Mouse (Mus musculus): ENCODE data around the gene Phactr1.

Gene Phactr1

DNA sequence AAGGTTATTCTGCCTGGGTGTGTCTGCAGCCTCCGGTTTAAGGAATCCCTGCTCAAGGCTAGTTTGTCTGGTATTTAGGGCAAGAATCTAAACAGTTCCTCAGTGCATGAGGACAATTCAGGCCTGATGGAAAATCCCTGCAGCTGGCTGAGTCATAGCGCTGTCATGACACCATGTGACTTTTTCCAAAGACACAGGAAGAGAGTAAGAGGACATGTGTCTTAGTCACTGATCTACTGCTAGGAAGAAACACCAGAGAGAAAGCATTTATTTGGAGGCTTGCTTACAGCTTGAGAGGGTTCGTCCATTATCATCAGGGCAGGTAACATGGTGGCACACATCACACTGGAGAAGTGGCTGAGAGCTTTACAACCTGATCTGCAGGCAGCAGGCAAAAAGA is 352.0 kb downstream of the Phactr1 start:
- no peak for DNase-seq (ENCODE audit: low spot score)

DNA sequence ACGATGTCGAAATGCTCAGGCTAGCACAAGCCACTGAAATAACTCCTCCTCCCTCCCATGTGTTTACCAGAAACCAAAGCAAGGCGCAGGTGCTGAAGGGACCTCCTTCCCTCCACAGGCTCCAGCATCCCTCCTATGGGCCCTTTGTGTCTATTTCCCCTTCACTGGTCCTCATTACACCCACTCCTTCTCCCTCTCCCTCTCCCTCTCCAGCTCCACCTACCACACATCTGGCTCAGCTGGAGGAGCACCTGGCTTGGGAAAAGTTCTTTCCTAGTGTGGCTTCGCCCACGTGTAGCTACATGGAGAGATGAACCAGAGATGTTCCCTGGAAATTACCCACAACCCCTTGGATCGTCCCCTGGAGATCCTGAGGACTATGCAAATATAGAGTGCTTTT is 356.1 kb downstream of the Phactr1 start:
- no peak for DNase-seq (ENCODE audit: low spot score)

GRCm38 (mm10) chr13:43042766-43043165 is 362.3 kb downstream of the Phactr1 start:
- DNase-seq (ENCODE audit: low spot score) = no peak

GRCm38 (mm10) chr13:43048553-43048952 is 368.1 kb downstream of the Phactr1 start:
- DNase-seq (ENCODE audit: low spot score) = no peak

- DNase-seq (ENCODE audit: low spot score) = no peak
Observed at GRCm38 (mm10) chr13:43053201-43053600, 372.8 kb downstream of the Phactr1 start.

DNA sequence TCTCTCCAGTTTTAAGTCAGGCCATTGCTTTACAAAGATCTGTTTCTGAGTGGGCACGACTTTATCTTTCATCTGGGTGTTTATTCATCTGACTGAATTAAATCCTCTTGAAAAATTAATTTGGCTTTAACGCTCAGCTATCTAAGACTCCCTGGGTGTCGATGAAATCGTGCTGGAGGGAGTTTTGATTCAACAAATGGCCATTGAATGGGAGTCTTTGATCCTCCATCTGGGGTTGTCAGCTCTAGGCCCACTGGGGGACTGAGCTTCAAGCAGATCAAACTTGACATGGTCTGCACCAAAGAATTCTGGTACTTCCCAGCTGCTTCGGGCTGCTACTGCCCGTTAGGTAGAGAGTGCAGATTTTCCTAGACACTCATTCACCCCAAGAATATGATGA is 374.7 kb downstream of the Phactr1 start:
- DNase-seq (ENCODE audit: low spot score) = no peak

DNA sequence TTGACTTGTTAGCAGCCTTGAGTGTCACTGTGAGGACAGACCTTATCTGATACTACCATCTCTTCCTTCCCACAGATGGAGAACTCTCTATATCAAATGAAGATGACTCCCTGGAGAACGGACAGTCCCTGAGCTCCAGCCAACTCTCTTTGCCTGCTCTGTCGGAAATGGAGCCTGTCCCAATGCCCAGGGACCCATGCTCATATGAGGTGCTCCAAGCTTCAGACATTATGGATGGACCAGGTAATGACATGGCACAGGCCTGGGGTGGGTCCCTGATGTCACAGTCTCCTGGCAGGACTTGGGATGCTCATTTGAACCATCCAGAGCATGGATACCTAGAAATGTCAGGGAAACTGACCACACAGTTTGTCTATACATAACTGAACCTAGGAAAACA is 376.7 kb downstream of the Phactr1 start:
- no peak for DNase-seq (ENCODE audit: low spot score)

GRCm38 (mm10) chr13:43063355-43063754 is 382.9 kb downstream of the Phactr1 start:
- DNase-seq (ENCODE audit: low spot score) = no peak

DNA sequence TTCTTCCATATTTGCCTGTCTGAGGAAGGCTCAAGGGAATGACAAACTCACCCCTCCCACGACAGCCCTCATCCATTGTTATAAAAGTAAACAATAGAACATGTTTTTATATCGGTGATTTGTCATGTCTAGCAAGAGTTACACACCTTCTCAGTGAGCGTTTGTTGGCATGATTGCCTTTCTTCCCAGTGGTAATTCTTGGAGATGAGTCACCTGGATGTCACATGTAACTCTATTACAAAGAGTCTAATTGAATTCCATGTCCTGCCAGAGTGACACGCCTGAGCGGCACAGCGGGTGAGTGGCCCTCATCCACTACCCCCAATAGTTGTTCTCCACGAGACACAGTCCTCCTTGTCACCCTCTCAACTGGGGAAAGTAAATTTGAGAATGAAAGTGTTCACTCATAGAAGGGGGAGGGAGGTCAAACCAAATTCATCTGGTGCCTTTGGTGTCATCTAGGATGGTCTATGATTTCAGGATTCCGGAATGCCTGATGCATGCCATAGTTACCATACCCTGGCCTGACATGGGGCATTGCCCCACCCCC is 388.4 kb downstream of the Phactr1 start:
- DNase-seq (ENCODE audit: low spot score) = no peak

GRCm38 (mm10) chr13:43070496-43070895 is 390.1 kb downstream of the Phactr1 start:
- no peak for DNase-seq (ENCODE audit: low spot score)

DNA sequence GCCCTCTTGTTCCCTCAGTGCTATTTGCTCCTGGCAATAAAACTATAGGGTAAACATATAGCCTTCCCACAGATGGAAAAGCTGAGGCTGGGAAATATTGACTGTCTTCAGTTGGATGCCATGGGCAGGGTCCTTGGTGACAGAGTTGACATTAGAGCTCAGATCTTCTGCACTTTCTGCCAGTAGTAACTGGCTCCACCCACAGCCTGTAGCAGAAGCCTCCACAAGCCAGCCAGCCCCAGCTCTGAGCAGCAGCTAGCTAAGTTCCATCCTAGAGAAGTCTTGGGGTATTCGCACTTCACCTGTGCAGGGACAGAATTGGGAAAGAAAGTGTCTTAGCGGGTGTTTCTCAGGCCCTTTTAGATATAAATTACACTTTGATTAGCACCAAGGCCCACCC is 390.5 kb downstream of the Phactr1 start:
- no peak for DNase-seq (ENCODE audit: low spot score)

DNA sequence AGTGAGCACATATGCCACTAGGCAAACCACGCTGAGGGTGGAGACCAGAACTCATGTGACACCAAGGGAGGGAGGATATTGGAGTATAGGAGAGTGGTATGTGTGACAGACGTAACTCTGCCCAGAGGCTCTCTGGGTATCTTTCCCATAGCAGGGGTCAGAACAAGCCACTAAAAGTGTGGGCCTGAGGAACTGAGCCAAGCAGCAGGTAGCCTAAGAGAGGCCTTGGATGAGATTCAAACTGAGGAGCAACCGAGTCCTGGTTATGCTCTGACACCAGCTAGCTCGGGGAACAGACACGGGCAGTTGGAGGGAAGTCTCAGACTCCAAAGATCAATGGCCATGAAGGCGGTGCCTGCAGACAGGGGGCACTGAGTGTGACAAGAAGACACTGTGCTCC is 395.0 kb downstream of the Phactr1 start:
- DNase-seq (ENCODE audit: low spot score) = no peak

DNA sequence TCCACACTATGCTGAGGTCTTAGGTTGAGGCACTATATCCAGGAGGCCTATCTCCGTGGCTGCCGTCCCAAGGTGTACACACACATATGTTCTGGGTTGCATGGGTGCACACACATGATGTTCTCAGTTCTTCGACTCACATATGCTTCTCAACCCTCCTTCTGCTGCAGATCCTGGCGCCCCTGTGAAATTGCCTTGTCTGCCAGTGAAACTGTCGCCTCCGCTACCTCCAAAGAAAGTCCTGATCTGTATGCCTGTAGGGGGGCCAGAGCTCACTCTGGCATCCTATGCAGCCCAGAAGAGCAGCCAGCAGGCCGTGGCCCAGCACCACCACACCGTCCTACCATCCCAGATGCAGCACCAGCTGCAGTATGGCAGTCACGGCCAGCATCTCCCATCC is 397.1 kb downstream of the Phactr1 start:
- DNase-seq (ENCODE audit: low spot score) = no peak

- DNase-seq (ENCODE audit: low spot score) = no peak
Observed at GRCm38 (mm10) chr13:43085226-43085625, 404.8 kb downstream of the Phactr1 start.

DNA sequence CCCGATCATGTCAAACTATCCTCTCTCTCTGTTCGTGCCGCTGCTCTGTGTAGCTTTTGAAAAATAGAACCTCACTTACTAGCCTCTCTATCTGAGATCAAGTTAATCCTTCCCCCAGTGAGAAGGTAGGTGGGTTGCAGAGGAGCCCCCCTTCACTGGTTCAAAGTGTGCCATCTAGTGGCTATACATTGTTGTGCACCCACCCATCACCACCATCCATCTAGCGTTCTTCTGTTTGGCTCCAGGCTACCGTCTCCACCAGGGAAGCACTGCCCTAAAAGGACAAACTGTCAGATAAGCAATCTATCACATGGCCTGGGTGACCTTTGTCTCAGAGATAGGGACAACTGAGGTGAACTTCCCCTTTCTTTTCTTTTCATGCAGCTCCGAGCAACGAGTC is 413.9 kb downstream of the Phactr1 start:
- no peak for DNase-seq (ENCODE audit: low spot score)

GRCm38 (mm10) chr13:43102943-43103342 is 422.5 kb downstream of the Phactr1 start:
- DNase-seq (ENCODE audit: low spot score) = no peak

DNA sequence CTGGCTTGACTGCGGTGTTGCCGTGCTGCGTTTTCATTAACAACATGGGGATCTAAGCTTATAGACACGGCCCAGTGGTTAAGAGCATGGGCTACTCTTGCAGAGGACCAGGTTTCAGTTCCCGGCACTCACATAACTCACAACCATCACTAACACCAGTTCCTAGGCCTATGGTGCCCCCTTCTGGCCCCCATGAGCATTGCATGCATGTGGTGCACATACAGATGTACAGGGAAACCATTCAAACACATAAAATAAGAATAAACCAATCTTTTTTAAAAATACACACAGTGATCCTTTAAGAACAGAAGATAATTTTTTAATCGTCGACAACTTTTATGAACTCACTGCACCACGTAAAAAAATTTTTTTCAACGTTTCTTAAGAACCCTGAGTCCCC is 424.1 kb downstream of the Phactr1 start:
- DNase-seq (ENCODE audit: low spot score) = no peak

DNA sequence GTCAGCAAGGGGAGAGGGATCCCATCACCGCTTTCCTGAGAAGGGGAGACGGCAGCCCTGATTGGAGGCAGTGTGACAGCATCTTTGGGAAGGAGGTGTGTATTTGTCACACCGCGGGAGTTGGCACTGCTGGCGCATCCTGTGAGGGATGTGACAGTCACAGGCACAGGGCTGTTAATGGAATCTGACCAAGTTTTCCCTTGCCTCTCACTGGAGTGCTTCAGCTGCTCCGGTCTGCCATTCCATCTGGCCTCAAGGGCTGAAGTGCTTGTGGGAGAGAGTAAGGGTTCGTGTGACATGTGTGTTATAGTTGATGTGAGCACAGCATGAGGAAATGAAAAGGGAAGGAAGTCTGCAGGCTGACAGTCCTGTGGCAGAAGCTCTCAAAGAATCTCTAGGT is 431.9 kb downstream of the Phactr1 start:
- peak; percentile 35 for DNase-seq (ENCODE audit: low spot score)

DNA sequence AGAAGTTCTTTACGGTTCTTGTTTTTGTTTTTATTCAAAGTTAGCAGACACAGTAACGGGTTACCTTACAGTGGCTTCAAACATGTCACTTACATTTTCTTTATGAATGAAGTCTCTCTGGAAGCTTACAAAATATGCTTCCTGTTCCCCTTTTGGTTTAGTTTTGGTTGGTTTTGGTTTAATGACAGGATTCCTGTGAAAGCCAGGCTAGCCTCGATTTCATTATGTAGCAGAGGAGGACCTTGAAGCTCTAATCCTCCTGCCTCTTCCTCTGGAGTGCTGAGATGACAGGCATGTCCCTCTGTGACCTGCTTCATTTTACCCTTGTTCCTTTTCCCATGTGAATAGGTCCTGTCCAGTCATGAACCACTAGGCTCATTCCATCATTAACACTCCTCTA is 432.3 kb downstream of the Phactr1 start:
- no peak for DNase-seq (ENCODE audit: low spot score)

DNA sequence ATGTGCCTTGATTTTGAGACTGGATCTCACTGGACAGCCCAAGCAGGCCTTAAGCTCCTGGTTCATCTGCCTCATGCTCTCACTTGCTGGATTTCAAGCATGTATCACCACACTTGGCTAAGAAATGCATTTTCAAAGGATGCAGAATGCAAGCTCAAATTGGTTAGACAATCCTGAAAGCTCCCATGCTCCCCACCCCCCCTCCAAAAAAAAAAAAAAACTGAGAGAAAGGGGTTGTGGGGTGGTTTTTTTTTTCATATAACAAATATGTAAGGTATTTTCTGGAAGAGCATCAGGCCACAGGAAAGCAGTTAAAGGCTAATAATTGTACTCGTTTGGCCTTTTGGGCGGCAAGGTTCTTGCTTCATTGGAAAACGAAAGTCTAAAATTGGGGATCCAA is 432.7 kb downstream of the Phactr1 start:
- DNase-seq (ENCODE audit: low spot score) = no peak

GRCm38 (mm10) chr13:43122306-43123070 is 442.1 kb downstream of the Phactr1 start:
- DNase-seq (ENCODE audit: low spot score) = no peak

DNA sequence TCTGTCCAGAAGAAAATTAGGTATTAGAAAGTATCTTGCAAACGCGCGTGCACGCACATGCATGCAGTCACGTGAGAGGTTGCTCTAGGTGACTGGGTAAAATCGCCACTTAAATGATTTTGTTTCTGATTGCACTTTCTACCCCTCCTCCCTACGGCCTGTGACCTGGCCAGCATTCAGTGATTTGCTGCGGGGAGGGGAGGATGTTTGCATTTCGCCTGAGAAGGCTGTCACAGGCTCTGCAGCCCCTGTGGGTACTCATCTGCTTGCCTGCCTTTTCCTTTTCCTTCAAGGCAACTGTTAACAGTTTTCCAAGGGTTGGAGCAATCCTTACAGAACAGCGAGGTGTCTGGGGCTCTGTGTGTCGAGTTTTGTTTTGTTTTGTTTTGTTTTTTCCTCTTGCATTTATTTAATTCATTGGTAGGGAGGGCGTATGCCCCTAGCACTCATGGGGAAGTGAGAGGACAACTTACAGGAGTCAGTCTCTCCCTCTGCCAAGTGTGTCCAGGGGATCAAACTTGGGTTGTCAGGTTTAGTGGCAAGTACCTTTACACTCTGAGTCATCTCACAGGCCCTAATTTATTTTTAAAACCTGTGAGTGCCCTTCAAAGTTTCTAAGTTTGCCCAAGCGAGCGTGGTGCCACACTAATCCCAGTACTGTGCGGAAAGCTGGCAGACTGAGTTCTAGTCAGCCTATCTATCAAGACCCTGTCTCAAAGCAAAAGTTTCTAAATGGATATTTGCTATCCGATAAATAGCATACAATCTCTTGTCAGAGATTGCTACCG is 443.7 kb downstream of the Phactr1 start:
- DNase-seq (ENCODE audit: low spot score) = no peak

GRCm38 (mm10) chr13:43124683-43125074 is 444.3 kb downstream of the Phactr1 start:
- no peak for DNase-seq (ENCODE audit: low spot score)
